Mouse (Mus musculus): Measurements from ENCODE around the gene Gm12830. TPM values are rescaled to one million over a fixed set of nuclear protein-coding genes. Genes with fewer than 3 reads are reported as not detected.

Gene Gm12830
- total RNA-seq, 2 experiments from 2014 or later: not detected

DNA sequence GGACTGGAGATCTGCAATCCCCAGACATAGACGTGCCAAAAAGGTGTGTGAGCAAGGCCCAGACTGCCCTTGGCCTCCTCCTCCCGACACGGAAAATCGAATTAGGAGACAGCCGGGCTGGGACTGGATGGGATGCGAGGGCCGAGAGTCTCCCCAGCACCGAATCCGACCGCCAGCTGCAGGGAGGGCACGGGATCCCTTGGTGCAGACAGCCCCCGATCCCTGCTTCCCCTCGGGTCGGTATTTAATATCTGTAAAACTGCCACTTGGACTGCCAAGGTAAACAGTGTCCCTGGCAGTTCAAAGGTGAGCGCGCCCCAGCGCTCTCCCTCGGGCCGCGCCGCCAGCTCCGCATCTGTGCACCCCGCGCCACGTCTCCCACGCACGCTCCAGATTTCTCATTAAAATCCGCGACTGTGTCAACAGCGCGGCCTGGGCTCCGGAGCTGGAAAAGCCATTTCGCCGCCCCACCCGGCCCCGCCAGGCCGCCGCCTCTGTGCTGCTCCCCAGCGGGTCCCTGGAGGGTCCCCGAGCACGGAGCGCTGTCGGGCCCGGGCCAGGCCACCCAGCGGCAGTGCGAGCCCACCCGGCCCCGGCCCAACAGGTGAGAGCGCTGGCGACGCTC is 21.7 kb downstream of the Gm12830 start:
- peak; percentile 5 to 11 for DNase-seq (ENCODE audit: low spot score in 2 of 2)

DNA sequence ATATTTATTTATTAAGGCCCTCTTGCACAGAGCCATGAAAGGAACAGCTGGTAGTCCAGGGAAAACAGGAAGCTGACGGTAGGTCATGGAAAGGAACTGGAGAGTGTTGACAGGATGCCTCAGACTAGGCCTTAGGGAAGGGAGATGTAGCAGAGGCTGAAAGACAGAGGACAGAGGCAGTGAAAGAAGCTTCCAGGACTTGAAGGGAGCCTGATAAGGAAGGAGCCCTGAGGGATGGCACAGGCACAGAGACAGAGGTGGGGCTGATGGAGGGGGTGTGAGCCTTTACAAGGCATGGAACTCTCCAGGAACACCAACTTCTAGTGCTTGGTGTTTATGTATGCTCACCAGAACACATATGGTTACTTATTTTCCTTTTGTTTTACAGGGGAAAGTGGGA is 23.1 kb downstream of the Gm12830 start:
- no peak for DNase-seq (ENCODE audit: low spot score in 2 of 2)

GRCm38 (mm10) chr4:114845622-114846021 is 24.1 kb downstream of the Gm12830 start:
- DNase-seq (ENCODE audit: low spot score in 2 of 2): no peak

- no peak for DNase-seq (ENCODE audit: low spot score in 2 of 2)
These were observed 25.2 kb downstream of the Gm12830 start for GRCm38 (mm10) chr4:114846723-114847122.

DNA sequence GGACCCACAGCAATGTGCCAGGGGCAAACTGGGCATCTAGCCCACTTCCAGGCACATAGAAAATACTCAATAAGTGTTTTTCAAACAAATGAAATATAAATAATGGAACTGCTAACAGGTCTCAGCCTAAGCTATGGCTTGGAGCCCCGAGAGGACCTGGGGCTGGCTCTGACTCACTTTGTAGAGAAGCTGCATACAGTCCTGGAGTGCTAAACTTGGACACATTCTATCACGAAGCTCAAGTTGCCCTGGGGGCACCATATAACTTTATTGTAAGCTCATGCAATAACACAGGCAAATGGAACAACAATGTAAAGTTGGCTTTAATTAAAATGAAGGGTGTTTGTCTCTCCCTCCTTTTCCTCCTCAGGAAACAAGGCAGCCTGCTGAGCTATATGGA is 32.4 kb downstream of the Gm12830 start:
- no peak for DNase-seq (ENCODE audit: low spot score in 2 of 2)

GRCm38 (mm10) chr4:114858426-114858825 is 36.9 kb downstream of the Gm12830 start:
- DNase-seq (ENCODE audit: low spot score in 2 of 2): no peak

GRCm38 (mm10) chr4:114863166-114863565 is 41.6 kb downstream of the Gm12830 start:
- DNase-seq (ENCODE audit: low spot score in 2 of 2): no peak

DNA sequence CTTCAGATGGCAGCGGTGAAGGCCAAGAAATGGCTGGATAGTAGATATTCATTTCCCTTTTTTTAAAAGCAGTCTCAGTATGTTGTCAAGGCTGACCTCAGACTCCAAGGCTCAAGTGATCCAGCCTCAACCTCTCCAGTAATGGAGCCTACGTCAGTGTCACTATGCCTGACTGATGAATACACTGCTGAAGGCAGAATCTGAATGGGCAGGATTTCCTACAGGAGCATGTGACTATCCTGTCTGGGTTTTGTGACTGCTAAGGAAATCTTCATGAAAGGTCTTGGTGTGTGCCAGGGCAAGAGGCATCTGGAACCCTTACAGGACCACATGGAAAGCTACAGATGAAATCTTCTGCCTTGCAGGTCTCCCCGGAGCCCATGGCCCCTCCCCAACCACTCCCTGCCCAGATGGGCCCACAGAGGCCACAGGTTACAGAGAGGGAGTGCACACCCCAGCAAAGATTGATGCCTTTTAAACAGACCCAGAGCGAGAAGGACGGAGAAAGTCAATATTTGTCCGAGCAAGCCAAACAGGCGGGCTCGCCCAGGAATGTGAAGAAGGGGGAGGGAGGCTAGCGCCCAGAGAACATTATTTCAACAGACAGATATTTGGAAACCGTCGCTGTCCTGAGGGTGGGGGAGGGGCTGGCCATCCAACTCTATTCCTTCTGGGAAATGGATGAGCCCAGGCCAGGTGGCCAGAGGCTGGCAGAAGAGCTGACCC is 48.4 kb downstream of the Gm12830 start:
- DNase-seq (ENCODE audit: low spot score in 2 of 2): no peak

DNA sequence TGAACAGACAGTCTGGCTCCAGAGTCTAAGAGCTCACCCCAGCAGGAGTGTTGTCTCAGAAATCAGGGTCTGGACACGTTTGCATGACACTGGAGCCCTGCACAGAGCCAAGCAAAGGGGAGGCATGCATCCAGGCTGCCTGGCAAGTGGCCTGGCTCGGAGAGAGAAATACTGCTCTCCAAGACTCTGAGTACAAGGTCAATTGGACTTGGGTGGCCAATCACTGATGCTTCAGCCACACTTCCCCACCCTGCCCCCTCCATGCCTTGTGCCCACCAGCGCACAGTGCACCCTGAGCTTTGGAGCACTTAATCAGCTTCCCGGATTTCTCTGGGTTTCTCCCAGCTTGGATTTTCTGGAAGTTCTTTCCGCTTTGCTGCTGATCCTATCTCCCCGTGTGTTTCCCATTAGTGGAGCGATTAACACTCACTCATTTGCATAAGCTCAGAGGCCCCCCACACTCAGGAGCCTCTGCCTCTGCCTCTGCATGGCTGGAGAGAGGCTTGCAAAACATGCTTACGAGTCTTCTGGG is 55.0 kb downstream of the Gm12830 start:
- no peak for DNase-seq (ENCODE audit: low spot score in 2 of 2)

- no peak for DNase-seq (ENCODE audit: low spot score in 2 of 2)
These were observed 60.7 kb downstream of the Gm12830 start for GRCm38 (mm10) chr4:114882232-114882631.

DNA sequence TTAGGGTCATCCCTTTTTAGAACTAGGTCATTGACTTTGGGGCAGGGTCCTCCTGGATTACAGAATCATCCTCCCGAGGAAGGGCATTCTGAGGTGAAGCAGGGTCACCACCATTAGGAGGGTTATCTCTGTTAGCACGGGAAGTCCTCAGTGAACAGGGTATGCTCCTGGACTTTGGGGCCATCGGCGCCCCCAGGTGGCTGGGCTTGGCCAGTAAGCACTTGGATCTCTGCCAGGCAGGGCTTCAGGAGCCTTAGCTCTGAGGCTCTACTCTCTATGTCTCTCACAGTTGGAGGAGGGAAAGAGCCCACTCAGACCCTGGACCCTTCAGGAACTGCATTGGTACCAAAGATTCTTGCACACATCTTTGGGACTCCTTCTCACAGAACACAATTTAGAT is 76.3 kb downstream of the Gm12830 start:
- DNase-seq (ENCODE audit: low spot score in 2 of 2): no peak

GRCm38 (mm10) chr4:114899885-114900284 is 78.4 kb downstream of the Gm12830 start:
- no peak for DNase-seq (ENCODE audit: low spot score in 2 of 2)

DNA sequence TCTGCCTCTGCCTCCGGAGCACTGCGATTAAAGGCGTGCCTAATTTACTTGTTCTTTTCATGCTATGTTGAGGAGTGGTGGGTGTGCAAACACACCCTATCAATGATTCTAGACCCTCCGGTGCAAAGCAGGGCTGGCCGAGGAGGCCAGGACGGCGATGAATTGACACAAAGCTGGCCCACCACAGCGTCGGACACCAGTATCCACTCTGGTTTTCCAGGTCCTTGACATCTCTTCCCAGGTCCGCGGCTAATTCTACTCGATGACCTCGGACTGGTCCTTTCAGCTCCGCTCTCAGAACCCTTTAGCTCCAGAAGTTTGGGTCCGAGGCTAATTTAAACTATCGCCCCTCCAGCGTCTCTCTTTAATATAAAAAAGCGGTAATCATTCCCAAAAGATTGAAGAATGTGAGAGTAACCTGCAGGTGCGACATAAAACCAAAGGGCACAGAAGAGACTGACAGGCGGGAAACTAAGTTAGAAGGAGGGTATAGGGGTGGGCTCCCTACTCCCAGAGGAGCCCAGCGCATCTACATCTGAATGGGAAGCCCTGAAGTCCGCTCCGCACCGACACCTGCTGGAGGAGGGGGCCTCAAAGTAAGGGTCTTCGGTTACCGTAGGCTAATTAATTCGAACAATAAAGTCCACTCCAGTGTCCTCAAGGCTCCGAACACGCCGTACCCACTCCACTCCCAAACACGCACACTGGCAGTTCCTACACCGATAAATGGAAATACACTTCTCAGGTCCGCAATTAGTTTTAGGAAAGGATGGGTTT is 79.5 kb downstream of the Gm12830 start:
- no peak for DNase-seq (ENCODE audit: low spot score in 2 of 2)

DNA sequence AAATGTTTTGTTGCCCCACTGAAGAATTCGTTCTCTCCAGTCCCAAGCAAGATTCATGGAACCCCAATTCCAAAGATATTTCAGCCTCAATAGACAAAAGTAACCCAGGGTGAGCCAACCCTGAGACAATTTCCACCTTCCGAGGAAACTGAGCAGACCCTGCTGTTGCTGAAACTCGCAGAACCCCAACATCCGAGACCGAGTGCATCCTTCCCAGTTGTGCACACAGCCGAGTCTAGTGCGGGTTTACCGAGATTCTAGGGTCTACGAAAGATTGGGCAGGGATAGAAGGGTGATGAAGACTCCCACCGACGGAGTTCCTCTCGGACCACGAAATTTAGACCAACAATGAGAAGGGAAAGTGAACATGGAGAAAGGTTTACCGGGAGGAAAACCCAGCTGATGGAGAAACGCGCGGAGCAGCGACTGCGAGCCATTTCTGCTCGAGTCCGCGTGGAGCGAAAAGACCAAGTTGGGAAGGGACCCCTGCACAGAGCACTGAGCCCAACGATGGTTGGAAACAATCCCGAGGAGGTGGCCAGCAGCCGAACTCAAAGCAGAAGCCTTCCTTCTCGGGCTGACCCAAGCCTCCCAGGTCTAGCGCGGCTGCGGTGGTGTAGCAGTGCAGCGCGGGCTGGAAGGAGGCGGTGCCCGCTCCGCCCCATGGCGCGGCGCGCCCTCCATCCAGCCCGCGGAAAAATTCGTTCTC is 80.3 kb downstream of the Gm12830 start:
- DNase-seq (ENCODE audit: low spot score in 2 of 2): no peak

DNA sequence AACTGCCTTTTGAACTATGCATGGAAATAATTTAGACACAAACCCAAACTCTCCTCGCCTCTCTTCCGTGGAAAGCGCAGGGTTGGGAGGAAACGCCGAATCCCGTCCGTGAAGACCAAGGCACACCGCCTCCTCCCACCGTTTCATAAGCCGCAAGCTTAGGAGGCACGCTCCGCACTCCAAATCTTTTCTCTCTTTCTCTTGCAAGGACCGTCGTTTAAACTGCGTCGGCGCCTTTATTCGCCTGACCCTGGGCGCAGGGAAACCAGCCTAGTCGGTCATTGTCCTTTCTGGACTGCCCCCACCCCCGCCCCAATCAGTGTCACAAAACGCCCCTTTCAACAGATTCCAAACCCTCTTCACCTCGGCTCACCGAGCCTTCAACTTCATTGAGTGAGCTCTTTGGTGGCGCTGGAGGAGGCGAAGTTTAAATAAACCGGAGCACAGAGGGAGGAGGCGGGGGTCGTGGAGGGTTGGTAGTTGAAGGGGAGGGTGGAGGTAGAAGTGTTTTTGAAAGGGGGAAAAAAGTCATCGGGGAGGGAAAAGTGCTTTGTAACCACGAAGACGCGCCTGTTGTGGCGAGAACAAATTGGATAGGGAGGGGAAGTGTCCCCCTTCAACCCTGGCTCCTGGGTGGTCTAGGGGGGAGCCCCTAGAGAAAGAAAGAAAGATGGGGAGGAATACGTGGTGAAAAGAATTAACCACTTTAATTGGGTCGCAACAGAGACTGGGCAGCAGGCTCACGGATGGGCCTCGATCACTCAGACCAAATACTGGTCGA is 81.3 kb downstream of the Gm12830 start:
- no peak for DNase-seq (ENCODE audit: low spot score in 2 of 2)

- DNase-seq (ENCODE audit: low spot score in 2 of 2): no peak
These were observed 81.9 kb downstream of the Gm12830 start for GRCm38 (mm10) chr4:114903422-114903782.

- DNase-seq (ENCODE audit: low spot score in 2 of 2): no peak
These were observed 84.0 kb downstream of the Gm12830 start for GRCm38 (mm10) chr4:114905501-114905900.
